Mouse (Mus musculus): ENCODE measurements around the gene Pttg1ip.

Gene Pttg1ip

GRCm38 (mm10) chr10:77569481-77569880, 12.0 kb upstream of the Pttg1ip start:
- DNase-seq (ENCODE audit: low spot score), result no peak

- DNase-seq (ENCODE audit: low spot score), result no peak
These were observed 11.4 kb upstream of the Pttg1ip start for GRCm38 (mm10) chr10:77569973-77570658.

GRCm38 (mm10) chr10:77572225-77572624, 9.3 kb upstream of the Pttg1ip start:
- DNase-seq (ENCODE audit: low spot score), result no peak

- DNase-seq (ENCODE audit: low spot score), result no peak
These were observed 8.4 kb upstream of the Pttg1ip start for GRCm38 (mm10) chr10:77573162-77573561.

GRCm38 (mm10) chr10:77580027-77580920, 1.2 kb upstream of the Pttg1ip start:
- no peak for DNase-seq (ENCODE audit: low spot score)

- no peak for DNase-seq (ENCODE audit: low spot score)
These were observed 505 bp upstream of the Pttg1ip start for GRCm38 (mm10) chr10:77581023-77581407.

- no peak for DNase-seq (ENCODE audit: low spot score)
These were observed 732 bp downstream of the Pttg1ip start for GRCm38 (mm10) chr10:77582285-77582618.

GRCm38 (mm10) chr10:77583795-77584422, 2.4 kb downstream of the Pttg1ip start:
- peak; percentile 67 for DNase-seq (ENCODE audit: low spot score)

- no peak for DNase-seq (ENCODE audit: low spot score)
These were observed 5.1 kb downstream of the Pttg1ip start for GRCm38 (mm10) chr10:77586637-77587036.

- DNase-seq (ENCODE audit: low spot score), result no peak
These were observed 5.7 kb downstream of the Pttg1ip start for GRCm38 (mm10) chr10:77587091-77587775.

- DNase-seq (ENCODE audit: low spot score), result no peak
These were observed 6.5 kb downstream of the Pttg1ip start for GRCm38 (mm10) chr10:77588036-77588435.

- DNase-seq (ENCODE audit: low spot score), result no peak
These were observed 7.6 kb downstream of the Pttg1ip start for GRCm38 (mm10) chr10:77589117-77589516.

GRCm38 (mm10) chr10:77589749-77590148, 8.2 kb downstream of the Pttg1ip start:
- no peak for DNase-seq (ENCODE audit: low spot score)

GRCm38 (mm10) chr10:77590812-77591211, 9.3 kb downstream of the Pttg1ip start:
- DNase-seq (ENCODE audit: low spot score), result peak; percentile 51

- DNase-seq (ENCODE audit: low spot score), result no peak
These were observed 10.0 kb downstream of the Pttg1ip start for GRCm38 (mm10) chr10:77591546-77591945.

GRCm38 (mm10) chr10:77596060-77596459, 14.5 kb downstream of the Pttg1ip start:
- DNase-seq (ENCODE audit: low spot score), result no peak

- no peak for DNase-seq (ENCODE audit: low spot score)
These were observed 21.5 kb downstream of the Pttg1ip start for GRCm38 (mm10) chr10:77603021-77603420.

- DNase-seq (ENCODE audit: low spot score), result no peak
These were observed 22.6 kb downstream of the Pttg1ip start for GRCm38 (mm10) chr10:77604111-77604510.

GRCm38 (mm10) chr10:77604958-77605357, 23.4 kb downstream of the Pttg1ip start:
- DNase-seq (ENCODE audit: low spot score), result no peak

- DNase-seq (ENCODE audit: low spot score), result no peak
These were observed 23.8 kb downstream of the Pttg1ip start for GRCm38 (mm10) chr10:77605368-77605767.

- DNase-seq (ENCODE audit: low spot score), result peak; percentile 98
These were observed 24.6 kb downstream of the Pttg1ip start, which contains the start of the genes Sumo3 and Gm49325 for GRCm38 (mm10) chr10:77605908-77606826. Gene Sumo3, plus strand, starts transcription at chr10:77606097. Gene Gm49325, plus strand, starts transcription at chr10:77606197.
